Mouse (Mus musculus) c-Kit-positive CD71-positive TER-119-negative erythroid progenitor cells, embryonic 14.5 days (primary cell): Measurements from ENCODE around the gene Cenpk.
"Not testable (repeated sequence)": the region's sequence is repeated elsewhere in the genome, so short reads cannot be mapped to it uniquely, and the experiment has no call there.

Source experiments
- DNase-seq: peaks from one replicate; pipeline ENCODE4 v3.0.0-alpha.2; 2013; ENCODE audit warnings: low read depth

Gene Cenpk

GRCm38 (mm10) chr13:104228384-104229066 is at the start of gene Cenpk, which contains the start of gene Ppwd1:
Gene Cenpk, plus strand, starts transcription at chr13:104228611.
Gene Ppwd1, minus strand, starts transcription at chr13:104228843.
- DNase-seq = peak; percentile 92

- peak; percentile 98 for DNase-seq
Observed at GRCm38 (mm10) chr13:104178650-104179121, 49.7 kb upstream of the Cenpk start, which contains the start of gene Trim23. Gene Trim23, plus strand, starts transcription at chr13:104178797.

- DNase-seq = peak; percentile 48
Observed at GRCm38 (mm10) chr13:104179176-104179888, 49.1 kb upstream of the Cenpk start.

GRCm38 (mm10) chr13:104187357-104187756 is 41.1 kb upstream of the Cenpk start:
- no peak for DNase-seq

GRCm38 (mm10) chr13:104195891-104196290 is 32.5 kb upstream of the Cenpk start:
- DNase-seq = not testable (repeated sequence)

- DNase-seq = no peak
Observed at GRCm38 (mm10) chr13:104204313-104204712, 24.1 kb upstream of the Cenpk start.

- peak; percentile 16 for DNase-seq
Observed at GRCm38 (mm10) chr13:104227478-104227877, 933 bp upstream of the Cenpk start.

- no peak for DNase-seq
Observed at GRCm38 (mm10) chr13:104229181-104229580, 770 bp downstream of the Cenpk start.

GRCm38 (mm10) chr13:104258997-104259396 is 30.6 kb downstream of the Cenpk start:
- no peak for DNase-seq

GRCm38 (mm10) chr13:104285031-104285431 is 56.6 kb downstream of the Cenpk start:
- no peak for DNase-seq

- DNase-seq = no peak
Observed at GRCm38 (mm10) chr13:104285737-104286311, 57.4 kb downstream of the Cenpk start.

GRCm38 (mm10) chr13:104286336-104286735 is 57.9 kb downstream of the Cenpk start:
- no peak for DNase-seq

- DNase-seq = peak; percentile 81
Observed at GRCm38 (mm10) chr13:104286897-104287309, 58.5 kb downstream of the Cenpk start.

- DNase-seq = no peak
Observed at GRCm38 (mm10) chr13:104287366-104288225, 59.2 kb downstream of the Cenpk start, which contains the start of gene Adamts6. Gene Adamts6, plus strand, starts transcription at chr13:104287835.

- DNase-seq = no peak
Observed at GRCm38 (mm10) chr13:104288226-104288859, 59.9 kb downstream of the Cenpk start.

- no peak for DNase-seq
Observed at GRCm38 (mm10) chr13:104289176-104289575, 60.8 kb downstream of the Cenpk start.

GRCm38 (mm10) chr13:104295472-104295871 is 67.1 kb downstream of the Cenpk start:
- no peak for DNase-seq
